ENCODE assay signal across 8 mouse cellular contexts in the genomic region with DNA sequence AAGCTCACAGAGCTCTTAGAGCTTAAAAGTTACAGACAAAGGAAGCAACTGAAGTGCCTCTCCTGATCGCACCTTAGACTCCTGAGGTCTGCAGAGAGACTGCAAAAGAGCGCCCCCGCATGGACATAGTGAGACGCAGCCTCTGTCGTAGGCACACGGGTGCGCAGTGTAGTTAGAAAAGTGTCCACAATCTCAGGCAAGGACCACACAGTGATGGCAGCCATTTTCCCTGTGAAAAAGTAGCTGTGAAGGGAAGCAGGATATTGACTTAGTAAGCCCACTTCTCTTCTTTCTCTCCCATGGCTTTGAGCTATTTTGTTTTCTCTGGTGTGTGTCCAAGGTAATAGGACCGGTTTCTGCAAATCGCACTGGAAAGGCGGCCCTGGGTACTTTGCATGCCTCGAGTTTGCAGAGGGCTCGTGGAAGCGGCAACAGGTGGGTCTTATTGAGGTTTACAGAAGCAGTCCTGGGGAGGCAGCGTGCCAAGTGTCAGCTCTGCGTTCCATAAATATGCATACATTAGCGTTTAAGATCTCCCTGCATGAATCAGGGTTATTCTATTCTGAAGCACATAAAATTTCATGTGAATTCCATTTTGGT.
A peak's percentile ranks its signal among the peaks of the same experiment; 100 is the strongest.
DNase-seq lines count a peak whose midpoint lies in the region; ATAC-seq and TF ChIP-seq lines count a peak whose summit lies in the region.

No protein-coding gene starts in this region.

- H3K27ac ChIP-seq in forebrain, embryonic 14.5 days (ENCODE audit: low read depth, low read length), result no peak overlapping the region
- H3K27ac ChIP-seq in forebrain, embryonic 15.5 days (replicated peaks), result no peak overlapping the region
- 0 out of 2 replicates have a peak overlapping the region, but pooled peaks have one; percentile 20 for H3K27ac ChIP-seq in lung, embryonic 14.5 days (ENCODE audit: low read depth)

- no peaks in the 10 kb centered on the region for H3K4me1 ChIP-seq in forebrain, embryonic 14.5 days (ENCODE audit: control insufficient read depth, insufficient read depth, low read length)
- no peaks in the 10 kb centered on the region for H3K4me1 ChIP-seq in forebrain, embryonic 15.5 days
- H3K4me1 ChIP-seq in lung, embryonic 14.5 days (ENCODE audit: insufficient read depth), result no peaks in the 10 kb centered on the region

- no peak overlapping the region for H3K4me3 ChIP-seq in forebrain, embryonic 14.5 days (ENCODE audit: low read depth, low read length)
- H3K4me3 ChIP-seq in forebrain, embryonic 15.5 days, result no peak overlapping the region
- H3K4me3 ChIP-seq in lung, embryonic 14.5 days (ENCODE audit: low read depth, low read length), result no peak overlapping the region

- no peaks in the 10 kb centered on the region for H3K9me3 ChIP-seq in forebrain, embryonic 14.5 days (replicated peaks; ENCODE audit: control insufficient read depth, low read length)
- H3K9me3 ChIP-seq in forebrain, embryonic 15.5 days, result no peaks in the 10 kb centered on the region
- H3K9me3 ChIP-seq in lung, embryonic 14.5 days (ENCODE audit: low read depth, low read length), result no peaks in the 10 kb centered on the region

- H3K36me3 ChIP-seq in forebrain, embryonic 14.5 days (ENCODE audit: control insufficient read depth, insufficient read depth, low read length), result no peaks in the 10 kb centered on the region
- no peaks in the 10 kb centered on the region for H3K36me3 ChIP-seq in forebrain, embryonic 15.5 days
- no peaks in the 10 kb centered on the region for H3K36me3 ChIP-seq in lung, embryonic 14.5 days (ENCODE audit: insufficient read depth)

- no peak overlapping the region for H3K9ac ChIP-seq in forebrain, embryonic 14.5 days (ENCODE audit: low read length)
- H3K9ac ChIP-seq in forebrain, embryonic 15.5 days (replicated peaks), result no peak overlapping the region
- H3K9ac ChIP-seq in lung, embryonic 14.5 days, result no peak overlapping the region

- H3K27me3 ChIP-seq in forebrain, embryonic 14.5 days (replicated peaks; ENCODE audit: control insufficient read depth, insufficient read depth, low read length), result no peaks in the 10 kb centered on the region
- H3K27me3 ChIP-seq in forebrain, embryonic 15.5 days, result peaks cover 3% of the 10 kb centered on the region; the same call in 1 of the 2 replicates
- no peaks in the 10 kb centered on the region for H3K27me3 ChIP-seq in lung, embryonic 14.5 days (ENCODE audit: insufficient read depth, low read length)

- WGBS in forebrain, embryonic 14.5 days, result 41% methylated on average over 16 of the region's 16 CpGs
- 40% methylated on average over 16 of the region's 16 CpGs for WGBS in forebrain, embryonic 15.5 days
- 21% methylated on average over 16 of the region's 16 CpGs for WGBS in lung, embryonic 14.5 days

- no peak for ATAC-seq in forebrain, embryonic 14.5 days
- no peak for ATAC-seq in forebrain, embryonic 15.5 days (replicated peaks)
- peak; percentile 75 for ATAC-seq in lung, embryonic 14.5 days (ENCODE audit: insufficient read depth)
- no peak for ATAC-seq in inflammation-experienced regulatory T-cells, adult 6 months

- peak; percentile 68 for TF ChIP-seq CTCF in lung, embryonic 14.5 days (IDR thresholded peaks at IDR 0.05; ENCODE audit: low read depth)

- DNase-seq in forebrain, embryonic 14.5 days (ENCODE audit: low spot score), result peak; percentile 35
- peak; percentile 42 for DNase-seq in ovary, postnatal 36 days (ENCODE audit: low spot score)
- no peak for DNase-seq in ovary, postnatal 10 days (ENCODE audit: low spot score)
- peak; percentile 60 for DNase-seq in forelimb bud, embryonic 11.5 days (ENCODE audit: low read depth, low spot score)
- peak; percentile 79 for DNase-seq in lung, embryonic 14.5 days
- DNase-seq in spleen, postnatal 36 days (ENCODE audit: low spot score in 2 of 2), result no peak

- H3K4me2 ChIP-seq in forebrain, embryonic 14.5 days (ENCODE audit: low read length), result no peak overlapping the region
- no peak overlapping the region for H3K4me2 ChIP-seq in forebrain, embryonic 15.5 days (replicated peaks)
- H3K4me2 ChIP-seq in lung, embryonic 14.5 days, result peak overlapping the region; percentile 25

Comparison
In these comparisons a context has a peak if more than half of its experiments do, and no peak if none do; other contexts are left out.
1. DNase-seq: peak in forebrain, embryonic 14.5 days (single experiment), ovary, postnatal 36 days (single experiment), forelimb bud, embryonic 11.5 days (single experiment) and lung, embryonic 14.5 days (single experiment); none in ovary, postnatal 10 days (single experiment) and spleen, postnatal 36 days (0 of 2).